Mouse (Mus musculus) embryonic fibroblast, embryonic 13.5 days (primary cell): ENCODE results near the gene Hspa8.

ENCODE experiments used
- CTCF ChIP-seq: IDR thresholded peaks from 2 replicates; pipeline ENCODE4 v1.5.1; 2011; ENCODE audit warnings: mild to moderate bottlenecking, control low read depth, low read length, moderate library complexity, borderline replicate concordance; ENCODE audit not compliant: insufficient read depth
- POLR2A ChIP-seq: IDR thresholded peaks from 2 replicates; pipeline ENCODE4 v1.6.1; 2011; ENCODE audit warnings: low read depth, mild to moderate bottlenecking, control low read depth, low read length, moderate library complexity

GRCm38 (mm10) chr9:40757685-40758270 is 43.0 kb upstream of the Hspa8 start:
- peak; percentile 48; the same call in 1 of the 2 replicates for TF ChIP-seq CTCF
- no peak for TF ChIP-seq POLR2A
